Comparison of ENCODE assay signal across 28 mouse cellular contexts in the genomic region with DNA sequence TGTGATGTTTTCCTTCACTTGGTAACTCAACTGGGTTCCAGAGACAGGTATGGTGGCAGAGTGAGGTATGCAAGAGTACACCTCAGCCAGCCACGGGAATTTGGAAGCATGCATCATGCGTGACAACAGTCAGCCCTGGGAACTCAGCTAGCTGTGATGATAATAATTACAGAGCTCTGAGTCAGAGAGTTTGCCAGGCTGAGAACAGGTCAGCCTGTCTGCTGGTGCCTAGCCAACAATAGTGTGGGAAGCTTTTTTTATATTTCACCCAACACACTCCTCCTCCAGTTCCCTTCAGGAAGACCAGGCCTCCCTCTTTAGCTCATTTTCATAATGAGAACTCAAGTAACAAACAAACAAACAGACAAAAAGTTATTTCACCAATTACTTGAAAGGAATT. TPM values are rescaled to one million over a fixed set of nuclear protein-coding genes. Genes with fewer than 3 reads are reported as not detected.
DNase-seq lines count a peak whose midpoint lies in the region; ATAC-seq and TF ChIP-seq lines count a peak whose summit lies in the region.
"Had no signal": no experiment of that assay in that cellular context is flagged by ENCODE, and none has a peak within 500 bp of the region (broad histone marks: within the 10 kb centered on the region; RNA-seq: fewer than 3 reads in every experiment).

No protein-coding gene starts in this region.

- H3K27me3 ChIP-seq in Patski, result no peaks in the 10 kb centered on the region
- H3K27me3 ChIP-seq: CH12.LX; embryonic facial prominence, embryonic 13.5 days; embryonic facial prominence, embryonic 15.5 days; forebrain, embryonic 13.5 days; forebrain, embryonic 15.5 days had no signal

- ATAC-seq in Patski, result peak; percentile 17
- ATAC-seq: activated CD4-positive, CD25-positive, alpha-beta regulatory T cell, adult 4 months; CD4-positive, CD25-positive, alpha-beta regulatory T cell, adult 4 months; forebrain, embryonic 13.5 days; forebrain, embryonic 15.5 days; forebrain, postnatal 0 days had no signal

- TF ChIP-seq CTCF in Patski (IDR thresholded peaks at IDR 0.05), result no peak

- peak; percentile 72 for DNase-seq in 3T3-L1 (ENCODE audit: low read depth, low spot score)
- DNase-seq in Patski (ENCODE audit: low read depth, low spot score), result no peak
- peak; percentile 14 for DNase-seq in fibroblast of lung, adult 2 months (ENCODE audit: low read depth)
- DNase-seq in B cell, adult 2 months, result no peak
- no peak for DNase-seq in urinary bladder, adult 2 months (ENCODE audit: low spot score)
- DNase-seq: adrenal gland, adult 8-10 months; adrenal gland, postnatal 14 days; adrenal gland, postnatal 36 days; cerebellum, adult 11 months; cerebellum, adult 18-20 months; cerebellum, adult 8-10 months; cerebellum, adult 9-11 months; cerebellum, postnatal 14 days; cerebellum, postnatal 36 days; embryo, embryonic 11 days; forebrain, postnatal 0 days had no signal

- CTCF ChIA-PET in Patski (lab: Charles Lee), result interaction anchor here (1.6 kb wide), 1 partner anchor 10 kb away, joined by 4 read pairs; no protein-coding TSS in a partner anchor

- POLR2A ChIA-PET in Patski (lab: Charles Lee), result no interaction called here

- in situ Hi-C loops in Patski (cut with MboI; ENCODE audit: low pct_unique_long_range_greater_than_20kb), result no loop called here

RNA-seq across cellular contexts. Expression of gene Tram1l1, which starts 51.4 kb away (rescaled TPM):
- polyA plus RNA-seq in Patski (2021), result not detected
- 0.85 and 0.88 TPM in 2 replicates for polyA plus RNA-seq in urinary bladder, adult 2 months (2012; rRNA removed)
- polyA plus RNA-seq: activated CD4-positive, CD25-positive, alpha-beta regulatory T cell, adult 4 months; CD4-positive, CD25-positive, alpha-beta regulatory T cell, adult 4 months; G1E had no signal

RNA-seq across cellular contexts. Expression of gene 1700006A11Rik, which starts 53.8 kb away (rescaled TPM):
- polyA plus RNA-seq in Patski (2021), result not detected
- polyA plus RNA-seq in urinary bladder, adult 2 months (2012; rRNA removed), result not detected in 2 replicates
- polyA plus RNA-seq: activated CD4-positive, CD25-positive, alpha-beta regulatory T cell, adult 4 months; brain, embryonic 14.5 days; CD4-positive, CD25-positive, alpha-beta regulatory T cell, adult 4 months; embryonic facial prominence, embryonic 11.5 days; embryonic facial prominence, embryonic 13.5 days; embryonic facial prominence, embryonic 15.5 days; erythroblast, embryonic 14.5 days; forebrain, embryonic 11.5 days; forebrain, embryonic 13.5 days; forebrain, embryonic 15.5 days; forebrain, postnatal 0 days; G1E had no signal

Comparison
In these comparisons a context has a peak if more than half of its experiments do, and no peak if none do; other contexts are left out.
1. DNase-seq: peak in 3T3-L1 (single experiment) and fibroblast of lung, adult 2 months (single experiment); none in Patski (single experiment), B cell, adult 2 months (0 of 2) and urinary bladder, adult 2 months (single experiment).